Mouse (Mus musculus): ENCODE data around the gene Wrnip1. TPM values are rescaled to one million over a fixed set of nuclear protein-coding genes. Genes with fewer than 3 reads are reported as not detected.

Wrnip1 gene
- total RNA-seq, 2 experiments from 2014 or later: 56.4 to 60.6 TPM

Other genes starting within 250 kb of the Wrnip1 start
- gene Mylk4, start 18.1 kb upstream of the Wrnip1 start, total RNA-seq (2021): under 1 TPM; 0.32 to 0.33 TPM
- 1 to 10 TPM; 1.8 TPM for gene D930007J09Rik, start 811 bp downstream of the Wrnip1 start, total RNA-seq (2021)
- gene Serpinb1a, start 49.1 kb downstream of the Wrnip1 start, total RNA-seq (2021): 1 to 10 TPM; 1.3 to 2.7 TPM
- not detected for gene Serpinb1c, start 96.2 kb downstream of the Wrnip1 start, total RNA-seq (2021)
- gene Serpinb6b, start 163.2 kb downstream of the Wrnip1 start, total RNA-seq (2021): 1 to 10 TPM; 2.3 to 3.7 TPM
- 1 to 10 TPM; 3.3 to 3.9 TPM for gene Serpinb9, start 201.2 kb downstream of the Wrnip1 start, total RNA-seq (2021)
- not detected for gene Serpinb9b, start 225.4 kb downstream of the Wrnip1 start, total RNA-seq (2021)

Data from left cerebral cortex, postnatal 14 days (tissue).